Mouse (Mus musculus): ENCODE results near the gene Pacrg. TPM values are rescaled to one million over a fixed set of nuclear protein-coding genes. Genes with fewer than 3 reads are reported as not detected.

The Pacrg gene
- 10 to 100 TPM; 10.6 to 13.6 TPM for total RNA-seq (2021)

DNA sequence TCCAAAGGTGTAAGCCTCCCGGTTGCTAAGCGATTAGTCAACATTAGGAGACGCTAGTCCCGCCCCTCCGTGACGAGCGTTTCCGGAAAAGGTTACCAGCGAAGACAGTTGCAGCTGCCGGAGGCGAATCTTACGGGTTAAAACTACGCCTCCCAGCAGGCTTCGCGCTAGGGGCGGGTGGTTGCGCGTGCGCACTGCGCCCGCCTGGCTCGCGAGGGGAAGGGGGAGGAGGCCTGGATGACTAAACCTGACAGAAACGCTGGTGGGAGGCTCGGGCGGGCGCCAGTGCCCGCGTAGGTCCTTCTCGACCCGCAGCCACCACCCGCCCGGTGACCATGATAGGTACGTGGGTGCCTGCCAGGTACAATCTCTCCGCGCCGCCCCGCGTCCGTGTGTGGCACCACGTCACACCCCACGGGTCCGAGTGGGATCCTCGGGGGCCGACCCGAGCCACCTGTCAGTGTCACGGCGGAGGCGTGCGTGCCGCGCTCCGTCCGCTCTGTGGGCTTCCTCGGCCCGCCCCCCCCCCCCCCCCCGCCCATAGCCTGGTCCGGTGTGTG is at the start of gene Pacrg, which contains the start of gene Prkn:
Pacrg (minus strand) TSS at position 164 of the 560 bp plus-strand sequence.
Prkn (plus strand) TSS at position 237 of the 560 bp plus-strand sequence.
- peak; percentile 96 to 97 for DNase-seq (ENCODE audit: extremely low spot score in 1 of 2, low spot score in 2 of 2)
- intact Hi-C loops (cut with DNase I) = loop anchor here (5.0 kb wide), 1 partner anchor 187 kb away; no protein-coding TSS in a partner anchor

GRCm38 (mm10) chr17:10887924-10888323 is 47.8 kb upstream of the Pacrg start:
- no peak for DNase-seq (ENCODE audit: extremely low spot score in 1 of 2, low spot score in 2 of 2)
- intact Hi-C loops (cut with DNase I) = no loop called here

DNA sequence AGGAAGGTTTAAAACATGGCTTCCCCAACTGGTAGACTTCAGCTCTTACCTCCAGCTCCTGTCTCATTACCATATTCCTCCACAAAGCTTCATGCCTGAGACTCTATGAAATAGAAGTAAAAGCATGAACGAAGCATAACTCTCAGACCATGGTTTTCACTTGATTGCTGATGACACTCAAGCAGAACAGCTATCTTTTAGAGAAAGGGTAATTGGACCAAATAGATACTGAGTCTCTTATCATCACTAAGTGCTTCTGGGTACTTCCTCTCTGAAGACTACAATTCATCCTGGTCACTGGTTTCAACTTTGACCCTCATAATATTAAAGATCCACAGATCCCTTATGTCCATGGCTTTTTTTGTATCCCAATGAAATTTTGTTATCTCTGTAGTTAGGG is 42.1 kb upstream of the Pacrg start:
- no peak for DNase-seq (ENCODE audit: extremely low spot score in 1 of 2, low spot score in 2 of 2)

GRCm38 (mm10) chr17:10878986-10879385 is 38.9 kb upstream of the Pacrg start:
- DNase-seq (ENCODE audit: extremely low spot score in 1 of 2, low spot score in 2 of 2) = no peak
- intact Hi-C loops (cut with DNase I) = no loop called here

More for the DNA sequence above, 42.1 kb upstream of the Pacrg start:
- intact Hi-C loops (cut with DNase I) = no loop called here

- intact Hi-C loops (cut with DNase I) = no loop called here
Observed at GRCm38 (mm10) chr17:10874208-10875187, 34.4 kb upstream of the Pacrg start.

DNA sequence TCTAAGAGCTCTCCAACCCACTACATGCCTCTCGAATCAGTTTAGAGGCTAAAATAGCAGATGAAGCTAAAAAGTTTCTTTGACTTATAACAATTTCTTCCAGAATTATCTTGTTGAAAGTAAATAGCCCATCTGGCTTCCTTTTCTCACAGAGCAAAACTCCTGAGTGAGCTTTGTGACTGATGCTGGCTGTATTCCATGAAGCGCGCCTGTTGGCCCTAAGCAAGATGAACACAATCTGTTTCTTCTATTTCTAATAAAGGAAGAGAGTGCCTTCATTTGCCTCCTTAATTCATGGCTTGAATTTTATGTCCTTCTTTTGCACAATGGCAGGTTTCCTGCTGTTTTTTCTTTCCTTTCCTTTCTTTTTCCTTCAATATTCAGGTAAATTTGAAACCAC is 14.1 kb upstream of the Pacrg start:
- no peak for DNase-seq (ENCODE audit: extremely low spot score in 1 of 2, low spot score in 2 of 2)
- intact Hi-C loops (cut with DNase I) = no loop called here

More at GRCm38 (mm10) chr17:10874208-10875187, 34.4 kb upstream of the Pacrg start:
- no peak for DNase-seq (ENCODE audit: extremely low spot score in 1 of 2, low spot score in 2 of 2)

DNA sequence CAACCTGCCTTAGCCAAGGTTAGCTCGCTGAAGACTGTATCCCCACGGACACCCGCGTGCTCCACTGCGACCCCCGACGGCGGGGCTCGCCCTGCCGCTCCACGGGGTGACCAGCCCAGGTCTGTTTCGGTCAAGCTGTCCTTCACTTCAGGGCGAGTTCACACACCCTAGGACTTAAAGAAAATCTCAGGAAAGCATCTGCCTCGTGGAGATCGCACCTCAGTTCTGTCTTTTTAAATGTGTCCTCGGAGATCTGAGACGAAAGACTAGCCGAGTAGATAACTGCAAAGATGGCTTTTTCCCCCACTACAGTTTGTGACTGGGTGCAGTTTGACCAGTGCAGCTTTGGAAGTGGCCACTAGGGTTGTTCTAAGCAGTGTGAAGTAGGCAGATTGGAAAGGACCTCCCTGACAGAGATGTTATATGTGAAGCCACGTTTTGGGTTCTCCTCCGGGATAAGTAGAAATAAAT is 655 bp upstream of the Pacrg start:
- DNase-seq (ENCODE audit: extremely low spot score in 1 of 2, low spot score in 2 of 2) = peak; percentile 57
- intact Hi-C loops (cut with DNase I) = loop anchor here (5.0 kb wide), 1 partner anchor 187 kb away; no protein-coding TSS in a partner anchor

DNA sequence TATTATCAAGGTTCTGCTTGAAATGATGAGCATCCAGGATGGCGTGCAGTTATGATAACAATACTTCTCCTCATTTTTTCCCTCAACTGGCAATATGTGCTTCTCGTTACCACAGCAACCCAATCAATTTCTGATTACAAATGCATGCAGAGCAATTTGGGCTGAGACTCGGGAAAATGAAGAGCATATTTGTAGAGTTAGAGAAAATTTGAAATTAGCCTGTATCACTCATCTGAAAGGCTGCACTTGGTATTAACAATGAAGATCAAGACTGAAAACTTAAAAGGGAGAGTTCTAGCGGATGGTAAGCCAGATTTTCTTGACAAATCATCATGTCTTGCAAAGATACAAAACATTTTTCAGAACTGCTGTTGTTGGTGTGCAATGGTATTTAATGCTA is 21.1 kb downstream of the Pacrg start:
- no peak for DNase-seq (ENCODE audit: extremely low spot score in 1 of 2, low spot score in 2 of 2)
- intact Hi-C loops (cut with DNase I) = no loop called here

DNA sequence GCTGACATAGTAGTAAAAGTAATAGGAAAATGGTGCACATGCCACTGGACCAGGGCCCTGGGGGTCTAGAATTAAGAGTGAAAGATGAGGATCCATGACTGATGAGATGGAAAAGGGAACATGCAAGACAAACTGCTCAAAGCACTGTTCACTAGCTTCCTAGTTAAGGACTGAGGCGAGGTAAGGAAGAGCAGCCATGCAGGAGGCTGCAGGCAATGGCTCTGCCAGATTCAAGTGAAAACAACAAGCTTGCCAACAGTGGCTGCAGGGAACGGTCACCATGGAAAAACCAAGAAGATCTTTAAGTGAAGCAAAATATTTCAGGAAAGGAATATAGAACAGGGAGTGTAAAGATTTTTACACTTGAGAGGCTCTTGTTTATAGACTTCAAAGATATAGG is 31.5 kb downstream of the Pacrg start:
- DNase-seq (ENCODE audit: extremely low spot score in 1 of 2, low spot score in 2 of 2) = no peak
- intact Hi-C loops (cut with DNase I) = no loop called here

- no peak for DNase-seq (ENCODE audit: extremely low spot score in 1 of 2, low spot score in 2 of 2)
Observed at GRCm38 (mm10) chr17:10807261-10807998, 32.7 kb downstream of the Pacrg start.

GRCm38 (mm10) chr17:10806692-10807091 is 33.4 kb downstream of the Pacrg start:
- intact Hi-C loops (cut with DNase I) = no loop called here
- no peak for DNase-seq (ENCODE audit: extremely low spot score in 1 of 2, low spot score in 2 of 2)

More at GRCm38 (mm10) chr17:10807261-10807998, 32.7 kb downstream of the Pacrg start:
- intact Hi-C loops (cut with DNase I) = no loop called here

- DNase-seq (ENCODE audit: extremely low spot score in 1 of 2, low spot score in 2 of 2) = no peak
- intact Hi-C loops (cut with DNase I) = no loop called here
Observed at GRCm38 (mm10) chr17:10791661-10792060, 48.5 kb downstream of the Pacrg start.

GRCm38 (mm10) chr17:10784401-10784920 is 55.6 kb downstream of the Pacrg start:
- intact Hi-C loops (cut with DNase I) = no loop called here
- no peak for DNase-seq (ENCODE audit: extremely low spot score in 1 of 2, low spot score in 2 of 2)

DNA sequence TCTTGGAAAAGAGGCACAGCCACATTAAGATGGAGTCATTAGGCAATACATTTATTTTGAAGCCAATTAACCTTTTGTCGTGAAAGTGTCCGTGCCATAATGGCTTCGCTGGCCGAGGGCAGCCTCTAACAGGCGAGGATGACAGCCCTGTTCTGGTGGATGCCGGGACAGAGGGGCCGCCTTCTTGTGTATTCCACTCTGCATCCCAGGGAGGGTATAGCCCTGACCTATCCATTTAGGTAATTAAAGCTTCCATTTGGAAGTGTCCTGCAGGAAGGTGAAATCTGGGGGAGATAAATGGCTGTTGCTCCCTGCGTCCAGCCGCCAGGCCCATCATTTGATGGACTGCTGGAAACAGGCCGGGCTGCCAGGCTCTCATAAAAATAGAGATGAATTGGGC is 63.6 kb downstream of the Pacrg start:
- DNase-seq (ENCODE audit: extremely low spot score in 1 of 2, low spot score in 2 of 2) = no peak
- intact Hi-C loops (cut with DNase I) = no loop called here

- no peak for DNase-seq (ENCODE audit: extremely low spot score in 1 of 2, low spot score in 2 of 2)
- intact Hi-C loops (cut with DNase I) = no loop called here
Observed at GRCm38 (mm10) chr17:10774468-10774867, 65.6 kb downstream of the Pacrg start.

DNA sequence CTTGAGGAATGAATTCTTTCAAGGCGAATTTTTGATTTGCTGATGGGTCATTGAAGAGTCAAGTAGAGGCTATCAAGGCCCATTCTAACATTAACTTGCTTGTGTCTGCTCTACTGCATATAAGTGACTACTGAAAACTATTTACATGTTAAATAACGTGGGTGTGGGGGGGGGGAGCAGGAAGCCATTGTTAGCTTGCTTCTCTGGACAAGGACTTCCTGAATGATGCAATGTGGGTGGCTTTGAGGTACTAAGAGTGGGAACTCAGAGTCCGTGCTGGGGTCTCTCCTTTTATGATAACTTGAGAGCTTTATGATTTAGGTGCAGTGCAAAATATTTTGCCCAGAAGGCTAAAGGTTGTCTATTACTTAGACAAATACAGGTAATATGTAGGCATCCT is 67.9 kb downstream of the Pacrg start:
- DNase-seq (ENCODE audit: extremely low spot score in 1 of 2, low spot score in 2 of 2) = no peak
- intact Hi-C loops (cut with DNase I) = no loop called here

DNA sequence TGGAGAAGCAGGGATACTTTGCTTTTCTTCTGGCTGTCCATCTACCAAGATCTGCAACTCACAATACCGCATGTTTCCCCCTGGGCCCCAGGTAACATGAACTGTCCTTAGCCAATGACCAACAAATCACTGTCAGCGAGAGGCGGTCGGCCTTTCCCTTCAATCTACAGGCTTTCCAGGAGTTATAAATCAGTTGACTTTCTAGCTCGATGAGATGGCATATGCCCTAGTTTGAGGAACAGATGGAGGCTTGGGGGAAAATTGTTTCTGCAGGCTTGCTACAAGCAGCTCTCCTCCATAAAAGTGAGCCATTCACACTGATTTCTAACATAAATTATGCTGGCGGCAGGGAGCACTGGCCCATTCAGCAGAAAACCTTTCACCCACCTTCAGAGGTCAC is 70.2 kb downstream of the Pacrg start:
- DNase-seq (ENCODE audit: extremely low spot score in 1 of 2, low spot score in 2 of 2) = no peak
- intact Hi-C loops (cut with DNase I) = no loop called here

DNA sequence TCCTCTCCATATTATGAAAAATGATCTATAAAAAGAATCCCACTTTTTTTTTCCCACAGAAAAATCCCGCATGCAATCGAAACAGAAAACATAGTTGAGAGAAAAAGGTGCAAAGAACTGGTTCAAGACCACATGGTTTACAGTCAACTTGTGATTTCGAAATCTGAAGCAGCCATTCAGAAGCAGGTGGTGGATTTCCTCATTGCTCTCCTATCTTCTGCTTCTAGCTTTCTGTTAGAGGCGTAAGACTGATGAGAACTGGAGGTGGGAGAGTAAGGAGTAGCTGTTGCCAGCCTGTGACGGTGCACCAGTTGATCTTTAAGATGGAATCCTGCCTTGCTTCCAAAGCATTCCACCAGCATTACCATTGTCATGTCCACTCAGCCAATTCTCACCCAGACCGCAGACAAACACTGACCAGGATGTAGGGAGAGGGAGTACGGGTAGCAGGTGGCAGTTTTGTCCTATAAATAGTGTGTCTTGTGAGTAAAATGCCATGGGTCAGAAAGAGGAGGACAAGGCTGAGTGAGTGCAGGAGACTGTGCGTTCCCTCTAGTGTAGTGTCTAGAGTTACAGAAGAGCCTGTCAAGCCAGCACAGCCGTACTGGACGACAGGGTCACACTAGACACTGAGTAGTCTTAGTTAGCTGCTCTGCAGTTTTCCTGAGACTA is 73.2 kb downstream of the Pacrg start:
- no peak for DNase-seq (ENCODE audit: extremely low spot score in 1 of 2, low spot score in 2 of 2)
- intact Hi-C loops (cut with DNase I) = no loop called here

All from left cerebral cortex, postnatal 10 days (tissue).